Mouse (Mus musculus) Muller cell, postnatal 12 days (primary cell): ENCODE data around the gene Fam234a.
"Not testable (repeated sequence)": the region's sequence is repeated elsewhere in the genome, so short reads cannot be mapped to it uniquely, and the experiment has no call there.

Experiments
- DNase-seq: peaks from one replicate; pipeline ENCODE4 v3.0.0-alpha.2; 2015; ENCODE audit errors: inconsistent ontology term

The Fam234a gene

GRCm38 (mm10) chr17:26175248-26175647 is 68.8 kb downstream of the Fam234a start:
- DNase-seq: not testable (repeated sequence)

- DNase-seq: no peak
These were observed 76.0 kb downstream of the Fam234a start for GRCm38 (mm10) chr17:26168039-26168438.

- no peak for DNase-seq
These were observed 81.3 kb downstream of the Fam234a start for GRCm38 (mm10) chr17:26162736-26163135.
